ENCODE assay signal across 22 mouse cellular contexts in the genomic region with DNA sequence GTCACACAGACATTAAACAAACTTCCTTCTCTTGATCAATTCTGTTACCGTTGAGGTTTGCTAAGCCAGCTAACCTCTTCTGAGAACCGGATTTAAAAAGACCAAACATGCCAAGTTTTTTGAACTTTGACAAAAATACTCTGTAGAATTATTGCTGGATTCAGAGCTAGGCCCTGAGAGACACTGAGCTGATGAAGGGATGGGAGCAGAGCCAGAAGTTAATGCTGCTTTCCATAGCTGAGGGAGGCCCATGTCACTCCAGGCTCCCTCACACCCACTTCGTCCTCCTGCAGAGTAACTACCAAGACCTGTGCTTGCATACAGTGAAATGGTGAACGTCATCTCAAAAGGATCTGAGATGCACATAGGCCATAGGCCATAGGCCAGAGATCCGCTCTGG. TPM values are rescaled to one million over a fixed set of nuclear protein-coding genes. Genes with fewer than 3 reads are reported as not detected.
DNase-seq lines count a peak whose midpoint lies in the region; ATAC-seq and TF ChIP-seq lines count a peak whose summit lies in the region.
"Had no signal": no experiment of that assay in that cellular context is flagged by ENCODE, and none has a peak within 500 bp of the region (broad histone marks: within the 10 kb centered on the region; RNA-seq: fewer than 3 reads in every experiment).

No protein-coding gene starts in this region.

- peaks cover 18% of the 10 kb centered on the region for H3K4me1 ChIP-seq in heart, embryonic 12.5 days (replicated peaks)
- no peaks in the 10 kb centered on the region for H3K4me1 ChIP-seq in kidney, postnatal 0 days (replicated peaks; ENCODE audit: insufficient read depth, low read length)
- peaks cover 13% of the 10 kb centered on the region for H3K4me1 ChIP-seq in stomach, embryonic 14.5 days (ENCODE audit: control insufficient read depth, insufficient read depth, low read length)
- 0 out of 2 replicates have a peak, but pooled peaks cover 2% of the 10 kb centered on the region for H3K4me1 ChIP-seq in stomach, postnatal 0 days (replicated peaks; ENCODE audit: control insufficient read depth, insufficient read depth)
- H3K4me1 ChIP-seq: hindbrain, embryonic 15.5 days had no signal

- H3K9ac ChIP-seq in heart, embryonic 12.5 days = no peak overlapping the region
- no peak overlapping the region for H3K9ac ChIP-seq in kidney, postnatal 0 days (ENCODE audit: low read depth, low read length)
- H3K9ac ChIP-seq in stomach, embryonic 14.5 days (replicated peaks; ENCODE audit: low read depth, low read length) = no peak overlapping the region
- no peak overlapping the region for H3K9ac ChIP-seq in stomach, postnatal 0 days (ENCODE audit: low read length)
- H3K9ac ChIP-seq: hindbrain, embryonic 15.5 days; liver, embryonic 14.5 days had no signal

- H3K4me2 ChIP-seq in heart, embryonic 12.5 days = no peak overlapping the region
- no peak overlapping the region for H3K4me2 ChIP-seq in kidney, postnatal 0 days (ENCODE audit: low read length)
- no peak overlapping the region for H3K4me2 ChIP-seq in stomach, embryonic 14.5 days (replicated peaks; ENCODE audit: low read depth, low read length)
- no peak overlapping the region for H3K4me2 ChIP-seq in stomach, postnatal 0 days (replicated peaks; ENCODE audit: low read depth)
- H3K4me2 ChIP-seq: hindbrain, embryonic 15.5 days; midbrain, embryonic 11.5 days had no signal

- H3K4me3 ChIP-seq in heart, embryonic 12.5 days = no peak overlapping the region
- no peak overlapping the region for H3K4me3 ChIP-seq in kidney, postnatal 0 days (replicated peaks; ENCODE audit: low read depth, low read length)
- H3K4me3 ChIP-seq in stomach, embryonic 14.5 days (ENCODE audit: low read depth, low read length) = no peak overlapping the region
- no peak overlapping the region for H3K4me3 ChIP-seq in stomach, postnatal 0 days (ENCODE audit: low read depth, low read length)
- H3K4me3 ChIP-seq: hindbrain, embryonic 15.5 days had no signal

- intact Hi-C loops in heart, postnatal 25 days (cut with DNase I) = no loop called here

- H3K36me3 ChIP-seq in heart, embryonic 12.5 days = no peaks in the 10 kb centered on the region
- no peaks in the 10 kb centered on the region for H3K36me3 ChIP-seq in kidney, postnatal 0 days (ENCODE audit: insufficient read depth, low read length)
- no peaks in the 10 kb centered on the region for H3K36me3 ChIP-seq in stomach, embryonic 14.5 days (ENCODE audit: control insufficient read depth, insufficient read depth, low read length)
- H3K36me3 ChIP-seq in stomach, postnatal 0 days (ENCODE audit: control insufficient read depth, insufficient read depth, low read length) = no peaks in the 10 kb centered on the region
- H3K36me3 ChIP-seq: hindbrain, embryonic 15.5 days had no signal

- no peaks in the 10 kb centered on the region for H3K27me3 ChIP-seq in heart, embryonic 12.5 days (replicated peaks)
- no peaks in the 10 kb centered on the region for H3K27me3 ChIP-seq in kidney, postnatal 0 days (ENCODE audit: insufficient read depth, low read length)
- H3K27me3 ChIP-seq in stomach, embryonic 14.5 days (ENCODE audit: control insufficient read depth, insufficient read depth, low read length) = no peaks in the 10 kb centered on the region
- H3K27me3 ChIP-seq in stomach, postnatal 0 days (ENCODE audit: control insufficient read depth, insufficient read depth, low read length) = no peaks in the 10 kb centered on the region
- H3K27me3 ChIP-seq: hindbrain, embryonic 15.5 days had no signal

- WGBS in heart, embryonic 12.5 days = 66% methylated on average over 5 of the region's 5 CpGs
- WGBS in kidney, postnatal 0 days = 72% methylated on average over 5 of the region's 5 CpGs
- WGBS in stomach, embryonic 14.5 days = 49% methylated on average over 5 of the region's 5 CpGs
- 37% methylated on average over 5 of the region's 5 CpGs for WGBS in stomach, postnatal 0 days

- H3K27ac ChIP-seq in heart, embryonic 12.5 days (ENCODE audit: poor library complexity, severe bottlenecking) = peak overlapping the region; percentile 12; the same call in 1 of the 2 replicates
- no peak overlapping the region for H3K27ac ChIP-seq in kidney, postnatal 0 days
- peak overlapping the region; percentile 39; the same call in 1 of the 2 replicates for H3K27ac ChIP-seq in stomach, embryonic 14.5 days (ENCODE audit: low read length)
- H3K27ac ChIP-seq in stomach, postnatal 0 days (replicated peaks) = no peak overlapping the region
- H3K27ac ChIP-seq: hindbrain, embryonic 15.5 days; liver, embryonic 14.5 days had no signal

- DNase-seq in heart, postnatal 25 days (ENCODE audit: low spot score) = no peak
- DNase-seq in kidney, postnatal 0 days (ENCODE audit: low spot score) = peak; percentile 62
- DNase-seq in kidney, adult 11 months = no peak
- no peak for DNase-seq in stomach, postnatal 0 days (ENCODE audit: low spot score)
- no peak for DNase-seq in frontal cortex, postnatal 14 days (ENCODE audit: low spot score in 2 of 2)
- no peak for DNase-seq in cerebellum, postnatal 36 days
- DNase-seq: adrenal gland, postnatal 14 days; cerebellum, adult 2 months; cerebellum, postnatal 25 days; embryo, embryonic 11 days; gastrocnemius, postnatal 36 days; lung, postnatal 10 days; right cerebral cortex, adult 18-20 months; right cerebral cortex, postnatal 4 days; thymus, postnatal 14 days had no signal

- 0 out of 2 replicates have a peak, but pooled peaks have one; percentile 29 for ATAC-seq in heart, embryonic 12.5 days (ENCODE audit: insufficient number of reproducible peaks, low FRiP score)
- 0 out of 2 replicates have a peak, but pooled peaks have one; percentile 29 for ATAC-seq in kidney, postnatal 0 days (replicated peaks; ENCODE audit: low FRiP score, low read depth)
- no peak for ATAC-seq in stomach, embryonic 14.5 days (ENCODE audit: insufficient number of reproducible peaks, insufficient read depth, low FRiP score, low read depth)
- ATAC-seq in stomach, postnatal 0 days (ENCODE audit: low FRiP score, low TSS enrichment) = no peak

- H3K9me3 ChIP-seq in heart, embryonic 12.5 days (replicated peaks) = no peaks in the 10 kb centered on the region
- H3K9me3 ChIP-seq in kidney, postnatal 0 days (replicated peaks; ENCODE audit: low read length) = no peaks in the 10 kb centered on the region
- no peaks in the 10 kb centered on the region for H3K9me3 ChIP-seq in stomach, embryonic 14.5 days (ENCODE audit: control insufficient read depth, low read depth, low read length)
- no peaks in the 10 kb centered on the region for H3K9me3 ChIP-seq in stomach, postnatal 0 days (ENCODE audit: control insufficient read depth, low read length)
- H3K9me3 ChIP-seq: hindbrain, embryonic 15.5 days had no signal

- TF ChIP-seq CTCF in kidney, postnatal 0 days (IDR thresholded peaks at IDR 0.05; ENCODE audit: low read depth) = no peak
- no peak for TF ChIP-seq CTCF in stomach, postnatal 0 days (IDR thresholded peaks at IDR 0.05; ENCODE audit: low read depth)

- no peak for TF ChIP-seq EP300 in stomach, postnatal 0 days (optimal IDR thresholded peaks at IDR 0.05)

RNA-seq across cellular contexts. Expression of a gene that starts 41.3 kb away (rescaled TPM):
- polyA plus RNA-seq in heart, embryonic 12.5 days (2016; fragmentation: Nextera tagmentation; extraction: Ambion mirVana) = 6.7 and 10.2 TPM in 2 replicates
- 1 to 10 TPM; 1.6 to 3.3 TPM for total RNA-seq in heart, postnatal 25 days (2021)
- 11.9 and 13.5 TPM in 2 replicates for polyA plus RNA-seq in kidney, postnatal 0 days (2015; fragmentation: Nextera tagmentation; extraction: Ambion mirVana)
- 11.1 and 14.2 TPM in 2 replicates for polyA plus RNA-seq in stomach, embryonic 14.5 days (2014; fragmentation: Nextera tagmentation; extraction: Ambion mirVana)
- 3.1 and 3.6 TPM in 2 replicates for polyA plus RNA-seq in stomach, postnatal 0 days (2015; fragmentation: Nextera tagmentation; extraction: Ambion mirVana)

RNA-seq across cellular contexts. Expression of a gene that starts 43.3 kb away (rescaled TPM):
- polyA plus RNA-seq in heart, embryonic 12.5 days (2016; fragmentation: Nextera tagmentation; extraction: Ambion mirVana) = 18.1 and 18.8 TPM in 2 replicates
- 1 to 10 TPM; 3.9 to 5.7 TPM for total RNA-seq in heart, postnatal 25 days (2021)
- polyA plus RNA-seq in kidney, postnatal 0 days (2015; fragmentation: Nextera tagmentation; extraction: Ambion mirVana) = 20.0 and 20.4 TPM in 2 replicates
- polyA plus RNA-seq in stomach, embryonic 14.5 days (2014; fragmentation: Nextera tagmentation; extraction: Ambion mirVana) = 21.5 and 27.2 TPM in 2 replicates
- polyA plus RNA-seq in stomach, postnatal 0 days (2015; fragmentation: Nextera tagmentation; extraction: Ambion mirVana) = 5.7 and 6.6 TPM in 2 replicates
- total RNA-seq: hematopoietic stem cell, adult 5-6 weeks; megakaryocyte progenitor cell, adult 5-6 weeks had no signal

Comparison
In these comparisons a context has a peak if more than half of its experiments do, and no peak if none do; other contexts are left out.
1. H3K27ac ChIP-seq: peak in heart, embryonic 12.5 days (single experiment) and stomach, embryonic 14.5 days (single experiment); none in kidney, postnatal 0 days (single experiment) and stomach, postnatal 0 days (single experiment).
2. ATAC-seq: peak in heart, embryonic 12.5 days (single experiment) and kidney, postnatal 0 days (single experiment); none in stomach, embryonic 14.5 days (single experiment) and stomach, postnatal 0 days (single experiment).